Mouse (Mus musculus) C2C12 (cell line): ENCODE results near the gene Lpar1.
A peak's percentile ranks its signal among the peaks of the same experiment; 100 is the strongest.

Experiments
- CTCF ChIP-seq: IDR thresholded peaks from one replicate; pipeline ENCODE4 v1.5.1; 2011; ENCODE audit not compliant: control insufficient read depth, insufficient read depth, insufficient read length
- MYOD1 ChIP-seq: IDR thresholded peaks from one replicate; pipeline ENCODE4 v1.6.1; 2011; ENCODE audit warnings: low read depth; ENCODE audit not compliant: control insufficient read depth, insufficient read length

- no peak for TF ChIP-seq CTCF
- TF ChIP-seq MYOD1: peak; percentile 57
Observed at GRCm38 (mm10) chr4:58469035-58469434, 84.7 kb downstream of the Lpar1 start.
